Mouse (Mus musculus): ENCODE results near the gene Tnip2. TPM values are rescaled to one million over a fixed set of nuclear protein-coding genes. Genes with fewer than 3 reads are reported as not detected.
A peak's percentile ranks its signal among the peaks of the same experiment; 100 is the strongest.

Tnip2 gene
- total and polyA plus RNA-seq, 3 experiments: 16.0 to 26.8 (median 23.4) TPM

DNA sequence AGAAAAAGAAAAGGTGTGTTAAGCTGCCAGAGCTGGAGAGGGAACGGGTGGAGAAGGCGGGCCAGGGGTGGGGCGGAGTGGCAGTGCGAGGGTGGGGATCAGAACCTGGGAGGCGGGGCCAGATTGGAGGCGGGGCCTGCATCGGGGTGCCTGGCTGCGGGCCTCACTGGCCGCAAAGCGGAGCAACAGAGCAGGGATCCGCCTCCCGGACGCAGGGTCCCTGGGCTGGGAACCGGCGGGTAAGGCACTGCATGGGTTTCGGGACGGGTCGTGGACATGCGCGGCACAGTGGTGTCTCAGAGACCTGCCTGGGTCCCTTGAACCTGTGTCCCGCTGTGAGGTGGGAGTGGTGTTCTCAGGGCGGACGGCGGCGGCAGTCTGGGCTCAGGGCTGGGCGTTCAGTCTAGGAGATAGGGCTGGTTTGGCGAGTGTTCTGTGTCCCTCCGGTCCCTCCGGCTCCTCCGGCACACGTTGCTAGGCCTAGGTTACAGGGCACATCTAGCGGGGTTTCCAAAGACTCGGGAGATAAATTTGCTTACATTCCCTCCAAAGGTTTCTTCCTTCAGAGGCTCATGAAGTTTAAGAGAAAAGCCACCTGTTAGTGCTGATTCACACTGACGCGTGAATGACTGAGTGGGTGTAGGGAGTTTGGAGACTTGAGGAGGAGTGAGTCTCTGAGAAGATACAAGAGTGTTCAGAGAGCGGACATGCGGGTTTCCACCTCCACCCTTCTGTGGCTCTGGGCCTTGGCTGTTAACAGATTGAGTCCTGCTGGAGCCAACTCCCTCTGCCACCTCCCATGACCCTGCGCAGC lies 12.1 kb upstream of the Tnip2 start, which contains the start of gene Sh3bp2:
Sh3bp2 (plus strand) TSS at position 176 of the 814 bp plus-strand sequence.
- Histone ChIP-seq H3K4me1 (ENCODE audit: control insufficient read depth in 1 of 2, insufficient read depth in 2 of 2) (peaks cover 39 to 59% of the 10 kb centered on the region in 2 experiments), H3K27ac (ENCODE audit: insufficient read depth, low read depth) (peak within 1 kb of the TSS; percentile 24; the same call in 1 of the 2 replicates), H3K4me2 (ENCODE audit: insufficient read depth, low read depth, poor library complexity, severe bottlenecking) (peak within 1 kb of the TSS; percentile 84), H3K79me2 (replicated peaks; ENCODE audit: control insufficient read depth, extremely low read depth, insufficient read depth, poor library complexity, severe bottlenecking) (no peaks in the 10 kb centered on the region), H3K4me3 (replicated peaks in 1 of 3; ENCODE audit: low read depth in 2 of 3, low read length in 2 of 3, poor library complexity in 1 of 3) (peak within 1 kb of the TSS; percentile 54 to 96 (median 68)), H3K27me3 (replicated peaks) (no peaks in the 10 kb centered on the region), H3K9ac (ENCODE audit: insufficient read depth, low read depth) (peak within 1 kb of the TSS; percentile 72), H3K36me3 (replicated peaks in 1 of 2; ENCODE audit: control insufficient read depth in 1 of 2, insufficient read depth in 1 of 2, low read length in 1 of 2) (peaks cover 0 to 16% of the 10 kb centered on the region in 2 experiments), H3K9me3 (replicated peaks; ENCODE audit: low read length) (no peaks in the 10 kb centered on the region)
- peak; percentile 90 for DNase-seq (ENCODE audit: extremely low read depth)
- in situ Hi-C loops (cut with MboI; ENCODE audit: low pct_ligation_motif_present, low pct_unique_long_range_greater_than_20kb, low sequenced_read_pairs) (loop anchor here (5.0 to 25.0 kb wide), 2 partner anchors 111 to 511 kb away; partner anchors contain the start of genes Hgfac and Mfsd10), dilution Hi-C loops (cut with MboI; ENCODE audit: extremely low pct_ligation_motif_present, extremely low pct_unique_long_range_greater_than_20kb, low sequenced_read_pairs) (no loop called here)
- TF ChIP-seq MYC (IDR thresholded peaks at IDR 0.05; ENCODE audit: low read depth, low read length) (no peak), NELFE (IDR thresholded peaks at IDR 0.05; ENCODE audit: low read depth, low read length) (peak; percentile 61), SMC3 (IDR thresholded peaks at IDR 0.05; ENCODE audit: low read depth, low read length) (peak; percentile 7; the same call in 1 of the 2 replicates), ETS1 (conservative IDR thresholded peaks at IDR 0.05; ENCODE audit: low read depth, low read length) (no peak), SIN3A (IDR thresholded peaks at IDR 0.05; ENCODE audit: low read length) (peak; percentile 57; the same call in 1 of the 2 replicates), IRF4 (IDR thresholded peaks at IDR 0.05; ENCODE audit: low read depth, low read length) (no peak; the same call in none of the 2 replicates), USF1 (IDR thresholded peaks at IDR 0.05; ENCODE audit: low read depth, low read length) (no peak), POLR2A (IDR thresholded peaks at IDR 0.05; ENCODE audit: low read depth, low read length) (peak; percentile 82), UBTF (IDR thresholded peaks at IDR 0.05; ENCODE audit: low read depth, low read length) (peak; percentile 23; the same call in 1 of the 2 replicates), MAX (IDR thresholded peaks at IDR 0.05; ENCODE audit: low read length) (0 out of 2 replicates have a peak, but pooled peaks have one; percentile 16), MXI1 (IDR thresholded peaks at IDR 0.05; ENCODE audit: low read depth, low read length) (peak; percentile 35; the same call in 1 of the 2 replicates), E2F4 (IDR thresholded peaks at IDR 0.05; ENCODE audit: insufficient replicate concordance, low read depth, low read length) (no peak), CTCF (conservative IDR thresholded peaks at IDR 0.05 in 1 of 2, IDR thresholded peaks at IDR 0.05 in 1 of 2; ENCODE audit: low read depth in 2 of 2, low read length in 2 of 2) (peak in 1 of 2 experiments; percentile 12; a peak in 1 of 4 replicates), EP300 (IDR thresholded peaks at IDR 0.05; ENCODE audit: low read length) (no peak), PAX5 (IDR thresholded peaks at IDR 0.05; ENCODE audit: low read length) (no peak), MEF2A (IDR thresholded peaks at IDR 0.05; ENCODE audit: borderline replicate concordance, low read depth, low read length) (no peak), ZC3H11A (IDR thresholded peaks at IDR 0.05; ENCODE audit: low read depth, low read length) (no peak), USF2 (conservative IDR thresholded peaks at IDR 0.05; ENCODE audit: low read depth, low read length) (no peak), POLR2AphosphoS2 (IDR thresholded peaks at IDR 0.05; ENCODE audit: low read depth, low read length) (no peak), TBP (conservative IDR thresholded peaks at IDR 0.05; ENCODE audit: low read depth, low read length) (no peak), RCOR1 (conservative IDR thresholded peaks at IDR 0.05; ENCODE audit: low read depth, low read length) (no peak), TCF12 (IDR thresholded peaks at IDR 0.05; ENCODE audit: low read depth, low read length) (peak; percentile 59; the same call in 1 of the 2 replicates), ZNF384 (IDR thresholded peaks at IDR 0.05; ENCODE audit: low read depth, low read length) (no peak), CHD2 (IDR thresholded peaks at IDR 0.05; ENCODE audit: low read length) (no peak), ZKSCAN1 (IDR thresholded peaks at IDR 0.05; ENCODE audit: borderline replicate concordance, low read depth, low read length) (no peak), JUND (conservative IDR thresholded peaks at IDR 0.05; ENCODE audit: low read depth, low read length) (no peak), JUN (IDR thresholded peaks at IDR 0.05; ENCODE audit: insufficient read depth, low read depth, low read length) (no peak), RAD21 (IDR thresholded peaks at IDR 0.05; ENCODE audit: low read depth, low read length) (no peak), ZMIZ1 (IDR thresholded peaks at IDR 0.05; ENCODE audit: low read depth, low read length) (0 out of 2 replicates have a peak, but pooled peaks have one; percentile 46), BHLHE40 (IDR thresholded peaks at IDR 0.05; ENCODE audit: low read depth, low read length) (no peak), MAFK (IDR thresholded peaks at IDR 0.05; ENCODE audit: insufficient replicate concordance, low read length) (no peak), GABPA (IDR thresholded peaks at IDR 0.05; ENCODE audit: insufficient replicate concordance, low read depth, low read length) (no peak), CHD1 (IDR thresholded peaks at IDR 0.05; ENCODE audit: low read depth, low read length) (no peak), KAT2A (IDR thresholded peaks at IDR 0.05; ENCODE audit: insufficient replicate concordance, low read length) (no peak), HCFC1 (IDR thresholded peaks at IDR 0.05; ENCODE audit: low read depth, low read length) (no peak), NRF1 (IDR thresholded peaks at IDR 0.05; ENCODE audit: low read depth, low read length) (peak; percentile 75), ELF1 (IDR thresholded peaks at IDR 0.05; ENCODE audit: low read depth, low read length) (0 out of 2 replicates have a peak, but pooled peaks have one; percentile 12), MAZ (IDR thresholded peaks at IDR 0.05; ENCODE audit: low read depth, low read length) (no peak)

All from CH12.LX (cell line).